Mouse (Mus musculus): ENCODE measurements at regions not wholly inside any gene's neighbourhood (a gene's known extent, or its start where the extent isn't known, plus 50 kb on each side); places are given as distances from the start of the nearest gene placed in this dataset.

DNA sequence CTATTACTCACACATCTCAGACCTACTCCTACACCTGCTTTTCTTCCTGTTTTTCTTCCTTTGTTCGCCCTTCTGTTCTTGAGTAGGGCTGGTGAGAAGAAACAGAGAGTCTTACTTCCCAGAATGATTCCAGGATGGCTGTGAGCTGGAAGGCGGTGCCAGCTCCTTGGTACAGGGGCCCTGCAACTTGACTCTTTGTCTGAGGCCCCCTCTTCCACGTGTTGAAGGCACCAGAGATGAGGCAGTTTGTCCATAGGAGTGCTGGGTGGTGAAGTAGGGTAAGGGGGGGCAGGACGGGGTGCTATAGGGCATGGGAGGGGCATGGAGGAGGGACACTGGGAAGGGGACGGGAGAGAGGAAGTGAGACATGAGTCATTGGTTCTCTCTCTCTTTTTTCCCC lies 60.8 kb downstream of the Dmrta2 start:
- H3K4me3 ChIP-seq (ENCODE audit: extremely low read depth, insufficient read depth, insufficient read length), result no peak overlapping the region
- H3K27me3 ChIP-seq (ENCODE audit: control insufficient read depth, insufficient read depth, low read length), result no peaks in the 10 kb centered on the region
- no peak overlapping the region for H3K27ac ChIP-seq (ENCODE audit: insufficient read depth, low read length)
- no peaks in the 10 kb centered on the region for H3K36me3 ChIP-seq (ENCODE audit: control insufficient read depth, insufficient read depth, low read length)
- TF ChIP-seq CTCF (IDR thresholded peaks at IDR 0.05; ENCODE audit: extremely low read depth, insufficient read depth, insufficient read length, insufficient replicate concordance), result no peak
- TF ChIP-seq POLR2A (IDR thresholded peaks at IDR 0.05; ENCODE audit: low read depth, low read length), result no peak
- H3K4me1 ChIP-seq (ENCODE audit: control insufficient read depth, insufficient read depth, insufficient read length), result no peaks in the 10 kb centered on the region
- DNase-seq (ENCODE audit: low read depth in 1 of 2, low spot score in 2 of 2), result no peak
- WGBS, result 50% methylated on average over 5 of the region's 5 CpGs

DNA sequence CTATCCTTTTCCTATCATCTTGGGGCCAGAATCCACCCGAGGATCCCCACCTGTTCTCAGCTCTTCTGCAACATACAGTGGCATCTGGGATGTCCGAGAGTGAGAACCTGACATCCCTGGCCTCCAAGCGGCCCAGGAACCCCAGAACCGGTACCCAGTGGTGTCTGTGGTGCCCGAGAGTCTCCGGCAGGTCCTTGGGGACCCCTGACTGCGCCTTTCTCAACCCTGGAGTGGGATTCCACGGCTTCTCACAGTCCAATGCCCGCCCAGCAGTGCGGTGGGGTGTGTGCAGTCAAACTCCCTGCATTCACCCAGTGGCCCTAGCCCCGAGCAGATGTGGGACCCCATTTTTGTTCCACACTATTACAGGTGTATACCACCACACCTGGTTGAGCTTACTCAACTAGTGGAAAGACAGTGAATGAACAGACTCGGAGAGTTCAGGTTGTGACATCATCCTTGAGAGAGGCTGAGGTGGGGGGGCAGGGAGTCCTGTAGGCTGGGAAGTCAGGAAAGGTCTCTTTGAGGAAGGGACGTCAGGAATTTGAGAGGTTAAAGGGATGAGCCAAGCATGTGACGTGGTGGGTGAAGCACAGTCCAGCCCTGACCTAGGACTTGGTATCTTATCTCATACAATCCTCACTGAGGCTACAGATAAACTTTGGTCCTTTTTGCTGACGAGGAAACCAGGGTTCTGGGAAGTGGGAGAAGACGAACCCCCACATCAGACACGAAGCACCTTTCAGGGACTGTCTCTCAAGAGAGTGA lies 67.2 kb downstream of the Dmrta2 start:
- no peak overlapping the region for H3K4me3 ChIP-seq (ENCODE audit: extremely low read depth, insufficient read depth, insufficient read length)
- WGBS, result 80% methylated on average over 17 of the region's 17 CpGs
- no peaks in the 10 kb centered on the region for H3K36me3 ChIP-seq (ENCODE audit: control insufficient read depth, insufficient read depth, low read length)
- no peaks in the 10 kb centered on the region for H3K4me1 ChIP-seq (ENCODE audit: control insufficient read depth, insufficient read depth, insufficient read length)
- no peak for DNase-seq (ENCODE audit: low read depth in 1 of 2, low spot score in 2 of 2)
- H3K27ac ChIP-seq (ENCODE audit: insufficient read depth, low read length), result no peak overlapping the region
- TF ChIP-seq POLR2A (IDR thresholded peaks at IDR 0.05; ENCODE audit: low read depth, low read length) (no peak), CTCF (IDR thresholded peaks at IDR 0.05; ENCODE audit: extremely low read depth, insufficient read depth, insufficient read length, insufficient replicate concordance) (no peak)
- no peaks in the 10 kb centered on the region for H3K27me3 ChIP-seq (ENCODE audit: control insufficient read depth, insufficient read depth, low read length)

DNA sequence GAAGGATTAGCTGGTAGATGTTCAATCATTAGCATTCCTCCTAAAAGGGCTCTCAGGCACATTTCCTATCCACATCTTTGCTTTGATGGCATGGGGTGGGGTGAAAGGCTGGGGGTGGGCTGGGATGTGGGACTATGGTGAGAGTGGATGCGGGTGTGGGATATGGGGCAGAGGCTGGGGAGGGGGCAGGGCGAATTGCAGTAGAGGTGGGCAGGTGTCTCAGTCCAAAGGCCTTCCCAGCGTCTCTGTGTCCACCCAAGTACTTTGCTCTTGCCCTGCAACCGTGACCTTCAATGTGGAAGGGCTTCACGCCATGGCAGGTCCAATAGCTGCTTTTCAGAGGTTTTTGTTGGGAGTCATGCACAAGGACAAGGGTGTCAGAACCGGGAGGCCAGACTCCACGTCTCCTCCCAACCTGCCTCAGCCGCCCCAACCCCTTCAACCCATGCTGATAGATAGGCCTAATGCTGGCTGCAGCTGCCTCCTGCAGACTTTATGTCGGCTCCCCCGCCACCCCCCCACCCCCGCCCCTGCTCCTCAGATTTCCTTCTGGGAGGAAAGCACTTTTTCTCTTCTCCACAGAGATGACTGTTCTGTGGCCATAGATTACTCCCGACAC lies 67.9 kb downstream of the Dmrta2 start:
- no peaks in the 10 kb centered on the region for H3K36me3 ChIP-seq (ENCODE audit: control insufficient read depth, insufficient read depth, low read length)
- H3K4me3 ChIP-seq (ENCODE audit: extremely low read depth, insufficient read depth, insufficient read length), result no peak overlapping the region
- WGBS, result 82% methylated on average over 12 of the region's 12 CpGs
- TF ChIP-seq POLR2A (IDR thresholded peaks at IDR 0.05; ENCODE audit: low read depth, low read length) (no peak), CTCF (IDR thresholded peaks at IDR 0.05; ENCODE audit: extremely low read depth, insufficient read depth, insufficient read length, insufficient replicate concordance) (no peak)
- no peaks in the 10 kb centered on the region for H3K27me3 ChIP-seq (ENCODE audit: control insufficient read depth, insufficient read depth, low read length)
- 0 out of 2 replicates have a peak, but pooled peaks cover under 1% of the 10 kb centered on the region for H3K4me1 ChIP-seq (ENCODE audit: control insufficient read depth, insufficient read depth, insufficient read length)
- DNase-seq (ENCODE audit: low read depth in 1 of 2, low spot score in 2 of 2), result no peak
- no peak overlapping the region for H3K27ac ChIP-seq (ENCODE audit: insufficient read depth, low read length)

DNA sequence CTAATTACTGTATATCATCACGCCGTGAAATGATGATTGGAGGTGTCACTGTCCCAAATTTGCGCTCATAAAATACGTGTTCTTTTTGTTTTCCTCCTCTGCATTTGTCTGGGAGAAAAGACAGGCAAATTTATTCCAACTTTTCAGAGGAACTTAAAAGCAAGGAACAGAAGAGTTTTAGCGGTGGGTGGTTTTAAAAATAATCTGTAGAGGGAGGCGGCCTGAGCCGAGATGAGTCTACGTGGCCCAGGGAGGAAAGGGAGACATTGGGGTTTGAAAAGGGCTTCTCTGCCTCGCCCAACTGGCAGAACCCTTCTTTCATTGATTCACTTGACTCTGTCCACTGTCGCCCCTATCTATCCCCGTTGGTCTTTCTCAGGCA lies 68.4 kb downstream of the Dmrta2 start:
- Histone ChIP-seq H3K36me3 (ENCODE audit: control insufficient read depth, insufficient read depth, low read length) (no peaks in the 10 kb centered on the region), H3K27ac (ENCODE audit: insufficient read depth, low read length) (no peak overlapping the region), H3K27me3 (ENCODE audit: control insufficient read depth, insufficient read depth, low read length) (peaks cover 3% of the 10 kb centered on the region; the same call in 1 of the 2 replicates), H3K4me1 (ENCODE audit: control insufficient read depth, insufficient read depth, insufficient read length) (peaks cover 4% of the 10 kb centered on the region; the same call in 1 of the 2 replicates), H3K4me3 (ENCODE audit: extremely low read depth, insufficient read depth, insufficient read length) (no peak overlapping the region)
- no peak for DNase-seq (ENCODE audit: low read depth in 1 of 2, low spot score in 2 of 2)
- TF ChIP-seq CTCF (IDR thresholded peaks at IDR 0.05; ENCODE audit: extremely low read depth, insufficient read depth, insufficient read length, insufficient replicate concordance) (no peak), POLR2A (IDR thresholded peaks at IDR 0.05; ENCODE audit: low read depth, low read length) (no peak)
- 90% methylated on average over 11 of the region's 11 CpGs for WGBS

DNA sequence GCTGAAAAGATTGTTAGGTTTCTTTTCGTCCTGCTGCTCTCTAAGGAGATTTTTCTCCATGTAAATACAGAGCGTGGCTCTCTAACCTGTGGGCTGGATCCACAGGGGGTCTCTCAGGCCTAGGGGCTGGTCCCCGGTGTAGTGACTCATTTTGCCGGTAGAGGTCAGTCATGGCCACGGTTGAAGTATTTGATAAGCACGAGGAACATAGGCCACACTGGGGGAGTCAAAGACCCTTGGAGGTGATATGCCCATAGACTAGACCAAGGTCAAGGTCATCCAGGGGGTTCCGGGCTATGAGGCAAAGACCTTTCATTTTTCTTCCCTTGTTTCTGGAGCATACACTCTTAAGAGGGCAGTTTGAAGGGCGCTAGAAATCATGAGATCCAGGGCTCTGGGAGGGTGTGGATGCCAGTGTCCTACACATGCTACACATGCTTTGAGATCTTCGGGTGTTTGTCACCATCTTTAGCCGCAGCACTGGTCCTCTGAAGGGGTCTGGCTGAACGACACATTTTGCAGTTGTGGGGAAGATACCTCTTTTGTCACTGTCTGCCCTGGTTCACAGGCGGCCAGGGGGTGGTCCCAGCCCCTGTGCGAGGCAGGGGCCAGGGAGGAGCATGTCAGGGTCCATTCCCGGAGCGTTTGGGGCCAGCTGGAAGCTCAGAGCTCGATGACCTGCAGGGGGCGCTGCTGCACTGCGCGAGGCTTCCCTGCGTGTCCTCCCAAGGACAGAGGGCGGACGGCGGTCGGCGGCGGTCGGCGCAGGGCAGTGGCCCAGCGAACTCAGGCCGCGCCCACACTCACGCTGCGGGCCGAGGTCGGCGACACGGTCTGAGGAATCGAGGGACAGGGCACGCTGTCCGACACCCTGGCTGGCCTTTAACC lies 72.8 kb downstream of the Dmrta2 start:
- TF ChIP-seq CTCF (IDR thresholded peaks at IDR 0.05; ENCODE audit: extremely low read depth, insufficient read depth, insufficient read length, insufficient replicate concordance) (peak; percentile 48; the same call in 1 of the 2 replicates), POLR2A (IDR thresholded peaks at IDR 0.05; ENCODE audit: low read depth, low read length) (no peak)
- Histone ChIP-seq H3K27ac (ENCODE audit: insufficient read depth, low read length) (no peak overlapping the region), H3K36me3 (ENCODE audit: control insufficient read depth, insufficient read depth, low read length) (no peaks in the 10 kb centered on the region), H3K27me3 (ENCODE audit: control insufficient read depth, insufficient read depth, low read length) (peaks cover 3% of the 10 kb centered on the region; the same call in 1 of the 2 replicates), H3K4me3 (ENCODE audit: extremely low read depth, insufficient read depth, insufficient read length) (peak overlapping the region; percentile 15; the same call in 1 of the 2 replicates), H3K4me1 (ENCODE audit: control insufficient read depth, insufficient read depth, insufficient read length) (peaks cover 4% of the 10 kb centered on the region; the same call in 1 of the 2 replicates)
- 8% methylated on average over 40 of the region's 40 CpGs for WGBS
- peak in 1 of 2 experiments; percentile 29 for DNase-seq (ENCODE audit: low read depth in 1 of 2, low spot score in 2 of 2)

DNA sequence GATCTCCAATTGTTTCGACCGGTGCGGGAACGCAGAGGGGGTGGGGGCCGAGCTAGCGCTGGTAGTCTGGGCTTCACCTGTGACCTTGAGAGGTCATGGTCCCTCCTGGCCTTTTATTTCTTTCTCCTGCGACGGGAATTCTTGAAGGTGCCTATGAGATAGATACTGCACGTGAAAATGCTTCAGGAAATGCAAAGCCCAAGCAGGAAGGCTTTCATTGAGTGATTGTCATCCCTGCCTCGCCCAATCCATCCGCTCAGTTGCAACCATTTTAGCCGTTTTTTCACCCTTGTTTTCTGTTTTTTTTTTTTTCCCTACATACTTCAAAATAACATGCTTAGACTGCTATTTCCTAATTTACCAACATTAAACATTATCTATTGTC lies 73.4 kb downstream of the Dmrta2 start:
- Histone ChIP-seq H3K27ac (ENCODE audit: insufficient read depth, low read length) (no peak overlapping the region), H3K4me1 (ENCODE audit: control insufficient read depth, insufficient read depth, insufficient read length) (peaks cover 4% of the 10 kb centered on the region; the same call in 1 of the 2 replicates), H3K36me3 (ENCODE audit: control insufficient read depth, insufficient read depth, low read length) (no peaks in the 10 kb centered on the region), H3K27me3 (ENCODE audit: control insufficient read depth, insufficient read depth, low read length) (peaks cover 3% of the 10 kb centered on the region; the same call in 1 of the 2 replicates), H3K4me3 (ENCODE audit: extremely low read depth, insufficient read depth, insufficient read length) (peak overlapping the region; percentile 15; the same call in 1 of the 2 replicates)
- DNase-seq (ENCODE audit: low read depth in 1 of 2, low spot score in 2 of 2), result no peak
- 10% methylated on average over 12 of the region's 12 CpGs for WGBS
- TF ChIP-seq POLR2A (IDR thresholded peaks at IDR 0.05; ENCODE audit: low read depth, low read length) (no peak), CTCF (IDR thresholded peaks at IDR 0.05; ENCODE audit: extremely low read depth, insufficient read depth, insufficient read length, insufficient replicate concordance) (no peak)

Data from spleen, adult 2 months (tissue).